Mouse (Mus musculus) G1E (cell line): ENCODE data around the gene Fancc.

Source experiments
- CTCF ChIP-seq: IDR thresholded peaks from 2 replicates; pipeline ENCODE4 v1.5.1; 2012; ENCODE audit warnings: low read depth, low read length, inconsistent platforms, mixed read lengths
- GATA1 ChIP-seq: IDR thresholded peaks from 2 replicates; pipeline ENCODE4 v1.6.1; 2012; ENCODE audit warnings: borderline replicate concordance, low read length, inconsistent platforms, mixed read lengths
- GATA2 ChIP-seq: IDR thresholded peaks from 2 replicates; pipeline ENCODE4 v1.6.1; 2012; ENCODE audit warnings: low read depth, low read length, inconsistent platforms, borderline replicate concordance
- POLR2AphosphoS5 ChIP-seq: IDR thresholded peaks from 2 replicates; pipeline ENCODE4 v1.6.1; 2012; ENCODE audit warnings: low read depth, low read length, inconsistent platforms; ENCODE audit not compliant: insufficient replicate concordance
- TAL1 ChIP-seq: conservative IDR thresholded peaks from 2 replicates; pipeline ENCODE4 v1.6.1; 2012; ENCODE audit warnings: low read depth, low read length, inconsistent platforms, mixed read lengths

DNA sequence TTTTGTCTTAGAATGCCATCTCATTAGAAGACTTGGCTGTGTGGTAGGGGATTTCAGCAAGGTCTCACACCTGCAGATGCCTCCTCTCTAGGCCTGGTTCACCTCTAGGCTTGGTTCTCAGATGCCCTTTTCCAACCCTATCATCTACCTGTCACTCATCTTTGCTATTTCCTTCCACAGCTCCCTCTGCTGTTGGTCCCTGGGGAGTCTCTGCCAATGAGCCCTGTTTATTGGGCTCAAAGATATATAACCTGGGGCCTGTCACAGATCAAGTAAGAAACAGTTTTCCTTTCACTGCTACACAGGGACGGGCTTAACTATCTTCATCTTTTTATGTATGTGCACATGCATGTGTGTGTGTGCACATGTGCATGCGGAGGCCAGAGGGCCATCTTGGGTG, 5.3 kb upstream of the Fancc start:
- no peak for TF ChIP-seq CTCF
- TF ChIP-seq TAL1 = no peak
- no peak for TF ChIP-seq GATA1
- TF ChIP-seq POLR2AphosphoS5 = no peak
- TF ChIP-seq GATA2 = no peak
